Mouse (Mus musculus) MEL (cell line): ENCODE data around the gene Tmem266. TPM values are rescaled to one million over a fixed set of nuclear protein-coding genes. Genes with fewer than 3 reads are reported as not detected.

Source experiments
- DNase-seq: peaks from one replicate; pipeline ENCODE4 v3.0.0; 2011; ENCODE audit warnings: low read depth, low spot score
- H3K27ac ChIP-seq: 2 replicates; pipeline ENCODE4 v1.5.1; 2012; ENCODE audit warnings: low read depth, mild to moderate bottlenecking, control low read depth, low read length, moderate library complexity; ENCODE audit not compliant: control insufficient read depth
- H3K27me3 ChIP-seq, 2 experiments: fragments of 150-350 bp in 1 of 2; sonication (generic) in 1 of 2; 2 replicates each; pipeline ENCODE4 v1.6.1; 2012; ENCODE audit warnings: low read length in 2 of 2, mild to moderate bottlenecking in 2 of 2, improper control_type of control experiment in 1 of 2, moderate library complexity in 1 of 2; ENCODE audit not compliant: insufficient read depth in 2 of 2, control insufficient read depth in 1 of 2
- H3K36me3 ChIP-seq, 2 experiments: 2 replicates each; pipeline ENCODE4 v1.6.1; 2012 to 2014; ENCODE audit warnings: low read length in 2 of 2, improper control_type of control experiment in 1 of 2, inconsistent platforms in 1 of 2, mild to moderate bottlenecking in 1 of 2; ENCODE audit not compliant: insufficient read depth in 2 of 2, control insufficient read depth in 1 of 2
- H3K4me1 ChIP-seq, 2 experiments: fragments of 150-350 bp in 1 of 2; sonication (generic) in 1 of 2; 2 replicates each; pipeline ENCODE4 v1.6.1; 2012; ENCODE audit warnings: low read length in 2 of 2, improper control_type of control experiment in 1 of 2, mild to moderate bottlenecking in 1 of 2; ENCODE audit not compliant: insufficient read depth in 2 of 2, control insufficient read depth in 1 of 2
- H3K4me3 ChIP-seq, 2 experiments: fragments of 150-350 bp in 1 of 2; sonication (generic) in 1 of 2; 2 replicates each; pipeline ENCODE4 v1.5.1; 2012; ENCODE audit warnings: low read depth in 2 of 2, low read length in 2 of 2, mild to moderate bottlenecking in 2 of 2, moderate library complexity in 2 of 2, control low read depth in 1 of 2, improper control_type of control experiment in 1 of 2; ENCODE audit not compliant: control insufficient read depth in 1 of 2, insufficient read depth in 1 of 2
- H3K79me2 ChIP-seq: 2 replicates; pipeline ENCODE4 v1.6.1; 2012; ENCODE audit warnings: mild to moderate bottlenecking, low read length, moderate library complexity; ENCODE audit not compliant: control insufficient read depth, poor library complexity, insufficient read depth
- H3K9ac ChIP-seq: 2 replicates; pipeline ENCODE4 v1.6.1; 2012; ENCODE audit warnings: low read depth, mild to moderate bottlenecking, control low read depth, low read length, moderate library complexity; ENCODE audit not compliant: control insufficient read depth, poor library complexity, severe bottlenecking
- H3K9me3 ChIP-seq: fragments of 150-350 bp; sonication (generic); replicated peaks from 2 replicates; pipeline ENCODE4 v1.6.1; 2012; ENCODE audit warnings: mild to moderate bottlenecking, low read length, improper control_type of control experiment, moderate library complexity; ENCODE audit not compliant: insufficient read depth
- CTCF ChIP-seq, 3 experiments: IDR thresholded peaks in 2 of 3; conservative IDR thresholded peaks in 1 of 3; 2 replicates each; pipeline ENCODE4 v1.5.1; 2011 to 2012; ENCODE audit warnings: low read length in 3 of 3, low read depth in 2 of 3, mild to moderate bottlenecking in 2 of 3, improper control_type of control experiment in 1 of 3, inconsistent platforms in 1 of 3, mixed read lengths in 1 of 3, moderate library complexity in 1 of 3; ENCODE audit not compliant: control insufficient read depth in 1 of 3, insufficient read depth in 1 of 3, poor library complexity in 1 of 3, severe bottlenecking in 1 of 3
- E2F4 ChIP-seq: IDR thresholded peaks from 2 replicates; pipeline ENCODE4 v1.6.1; 2011; ENCODE audit warnings: low read depth, low read length, improper control_type of control experiment, borderline replicate concordance
- EP300 ChIP-seq, 2 experiments: IDR thresholded peaks; 2 replicates each; pipeline ENCODE4 v1.6.1; 2011; ENCODE audit warnings: improper control_type of control experiment in 2 of 2, low read length in 2 of 2, low read depth in 1 of 2, mild to moderate bottlenecking in 1 of 2
- ETS1 ChIP-seq: IDR thresholded peaks from 2 replicates; pipeline ENCODE4 v1.6.1; 2012; ENCODE audit warnings: low read depth, mild to moderate bottlenecking, inconsistent platforms, low read length, improper control_type of control experiment, moderate library complexity
- HCFC1 ChIP-seq: IDR thresholded peaks from 2 replicates; pipeline ENCODE4 v1.6.1; 2012; ENCODE audit warnings: low read depth, mild to moderate bottlenecking, inconsistent platforms, low read length, improper control_type of control experiment, moderate library complexity
- NRF1 ChIP-seq: IDR thresholded peaks from 2 replicates; pipeline ENCODE4 v1.6.1; 2014; ENCODE audit warnings: low read depth, mild to moderate bottlenecking, inconsistent platforms, low read length, improper control_type of control experiment, moderate library complexity; ENCODE audit not compliant: poor library complexity, insufficient read depth, severe bottlenecking
- POLR2A ChIP-seq, 2 experiments: IDR thresholded peaks; 2 replicates each; pipeline ENCODE4 v1.6.1; 2011 to 2012; ENCODE audit warnings: low read length in 2 of 2, mild to moderate bottlenecking in 2 of 2, control low read depth in 1 of 2, improper control_type of control experiment in 1 of 2, low read depth in 1 of 2, moderate library complexity in 1 of 2; ENCODE audit not compliant: control insufficient read depth in 1 of 2, insufficient read depth in 1 of 2, poor library complexity in 1 of 2
- RAD21 ChIP-seq: IDR thresholded peaks from 2 replicates; pipeline ENCODE4 v1.6.1; 2011; ENCODE audit warnings: mild to moderate bottlenecking, low read depth, low read length, improper control_type of control experiment
- TCF12 ChIP-seq: IDR thresholded peaks from 2 replicates; pipeline ENCODE4 v1.6.1; 2014; ENCODE audit warnings: low read depth, mild to moderate bottlenecking, inconsistent platforms, low read length, improper control_type of control experiment, moderate library complexity
- USF2 ChIP-seq, 2 experiments: IDR thresholded peaks; 2 replicates each; pipeline ENCODE4 v1.6.1; 2011 to 2012; ENCODE audit warnings: improper control_type of control experiment in 2 of 2, low read length in 2 of 2, borderline replicate concordance in 1 of 2, inconsistent platforms in 1 of 2, low read depth in 1 of 2, mild to moderate bottlenecking in 1 of 2; ENCODE audit not compliant: insufficient read depth in 1 of 2
- ZC3H11A ChIP-seq: IDR thresholded peaks from 2 replicates; pipeline ENCODE4 v1.6.1; 2012; ENCODE audit warnings: low read depth, mild to moderate bottlenecking, inconsistent platforms, low read length, improper control_type of control experiment
- ZKSCAN1 ChIP-seq: IDR thresholded peaks from 2 replicates; pipeline ENCODE4 v1.6.1; 2012; ENCODE audit warnings: low read depth, mild to moderate bottlenecking, inconsistent platforms, low read length, improper control_type of control experiment, moderate library complexity
- ZMIZ1 ChIP-seq: IDR thresholded peaks from 2 replicates; pipeline ENCODE4 v1.6.1; 2012; ENCODE audit warnings: low read depth, mild to moderate bottlenecking, inconsistent platforms, low read length, improper control_type of control experiment, moderate library complexity
- ZNF384 ChIP-seq: IDR thresholded peaks from 2 replicates; pipeline ENCODE4 v1.6.1; 2012; ENCODE audit warnings: low read depth, mild to moderate bottlenecking, inconsistent platforms, low read length, improper control_type of control experiment
- polyA plus RNA-seq, 2 experiments: library from polyadenylated mRNA; stranded (reverse) in 1 of 2; unstranded in 1 of 2; fragments of >175 nt in 1 of 2; fragments of >200 nt in 1 of 2; gene quantifications; 2 replicates each; pipeline versions ENCODE4 v1.2.1 to v1.2.4; 2012; ENCODE audit warnings: low replicate concordance in 2 of 2, low read depth in 1 of 2; ENCODE audit not compliant: insufficient read length in 2 of 2, insufficient read depth in 1 of 2, missing spikeins in 1 of 2
- total RNA-seq: library from RNA; depleted of rRNA; stranded (reverse); fragments of 300-350 nt; gene quantifications from 2 replicates; pipeline ENCODE4 v1.2.3, GENCODE M21; 2012; rRNA removed

Tmem266 gene
- total and polyA plus RNA-seq, 3 experiments, result not detected

GRCm38 (mm10) chr9:55478699-55479098 is 152.0 kb downstream of the Tmem266 start:
- TF ChIP-seq ETS1, result no peak
- TF ChIP-seq E2F4, result no peak
- TF ChIP-seq TCF12, result no peak
- TF ChIP-seq EP300 (IDR thresholded peaks at IDR 0.05; ENCODE audit: low read depth in 1 of 2, low read length in 2 of 2), result no peak
- peak; percentile 92 for TF ChIP-seq ZNF384
- no peak for TF ChIP-seq RAD21
- no peak for TF ChIP-seq HCFC1
- no peak for TF ChIP-seq NRF1
- Histone ChIP-seq H3K4me1 (no peaks in the 10 kb centered on the region), H3K9me3 (no peaks in the 10 kb centered on the region), H3K9ac (no peak overlapping the region), H3K79me2 (no peaks in the 10 kb centered on the region), H3K27me3 (no peaks in the 10 kb centered on the region), H3K27ac (no peak overlapping the region), H3K4me3 (no peak overlapping the region), H3K36me3 (peaks cover 2 to 3% of the 10 kb centered on the region in 2 experiments; a peak in 3 of 4 replicates)
- DNase-seq, result peak; percentile 10

GRCm38 (mm10) chr9:55482116-55482515 is 155.4 kb downstream of the Tmem266 start:
- TF ChIP-seq ZKSCAN1 (no peak), USF2 (IDR thresholded peaks at IDR 0.05; ENCODE audit: borderline replicate concordance in 1 of 2, insufficient read depth in 1 of 2, low read depth in 1 of 2, low read length in 2 of 2) (no peak), POLR2A (IDR thresholded peaks at IDR 0.05; ENCODE audit: control insufficient read depth in 1 of 2, insufficient read depth in 1 of 2, low read depth in 1 of 2, low read length in 2 of 2, poor library complexity in 1 of 2) (no peak), CTCF (IDR thresholded peaks at IDR 0.05 in 2 of 3, conservative IDR thresholded peaks at IDR 0.05 in 1 of 3; ENCODE audit: control insufficient read depth in 1 of 3, insufficient read depth in 1 of 3, low read depth in 2 of 3, low read length in 3 of 3, poor library complexity in 1 of 3, severe bottlenecking in 1 of 3) (no peak), ZMIZ1 (no peak), ZC3H11A (no peak), E2F4 (no peak)
- TF ChIP-seq, all 39 proteins: peak for 0
- no peaks in the 10 kb centered on the region for H3K79me2 ChIP-seq
- no peak overlapping the region for H3K4me3 ChIP-seq
- no peaks in the 10 kb centered on the region for H3K27me3 ChIP-seq
- no peak overlapping the region for H3K27ac ChIP-seq
- H3K9ac ChIP-seq, result no peak overlapping the region
- no peaks in the 10 kb centered on the region for H3K9me3 ChIP-seq
- H3K4me1 ChIP-seq, result no peaks in the 10 kb centered on the region
- no peak for DNase-seq
- H3K36me3 ChIP-seq, result peaks cover 3 to 4% of the 10 kb centered on the region in 2 experiments; a peak in 3 of 4 replicates

Other genes starting within 250 kb of the Tmem266 start
- 17.3 and 21.7 TPM in 2 replicates for gene Ube2q2, start 178.1 kb upstream of the Tmem266 start, total RNA-seq
- gene Ube2q2, start 178.1 kb upstream of the Tmem266 start, polyA plus RNA-seq, result 10 to 100 TPM in 1 of 2 experiments, not detected in 1; 23.6 TPM
- 28.2 and 28.4 TPM in 2 replicates for gene Fbxo22, start 118.0 kb upstream of the Tmem266 start, total RNA-seq
- gene Fbxo22, start 118.0 kb upstream of the Tmem266 start, polyA plus RNA-seq, result 10 to 100 TPM in 1 of 2 experiments, not detected in 1; 25.7 TPM
- gene Nrg4, start 69 bp upstream of the Tmem266 start, total RNA-seq, result 0.08 TPM in 1 of 2 replicates, not detected in the other
- gene Nrg4, start 69 bp upstream of the Tmem266 start, polyA plus RNA-seq, result under 1 TPM in 1 of 2 experiments, not detected in 1; 0.67 TPM
- 37.5 and 37.8 TPM in 2 replicates for gene Etfa, start 185.3 kb downstream of the Tmem266 start, total RNA-seq
- 100 to 1,000 TPM in 1 of 2 experiments, not detected in 1; 126 TPM for gene Etfa, start 185.3 kb downstream of the Tmem266 start, polyA plus RNA-seq
- gene Isl2, start 211.8 kb downstream of the Tmem266 start, total RNA-seq, result not detected in 2 replicates
- not detected for gene Isl2, start 211.8 kb downstream of the Tmem266 start, polyA plus RNA-seq